Mouse (Mus musculus) spleen, adult 2 months (tissue): ENCODE results near the gene Ddi2.

Experiments
- CTCF ChIP-seq: fragments of 200-500 bp; IDR thresholded peaks from 2 replicates; pipeline ENCODE4 v1.5.1; 2011; ENCODE audit warnings: mild to moderate bottlenecking, inconsistent platforms; ENCODE audit not compliant: insufficient read depth, insufficient read length, insufficient replicate concordance; ENCODE audit errors: extremely low read depth
- POLR2A ChIP-seq: fragments of 200-500 bp; IDR thresholded peaks from 2 replicates; pipeline ENCODE4 v1.6.1; 2011; ENCODE audit warnings: low read depth, low read length, inconsistent platforms

DNA sequence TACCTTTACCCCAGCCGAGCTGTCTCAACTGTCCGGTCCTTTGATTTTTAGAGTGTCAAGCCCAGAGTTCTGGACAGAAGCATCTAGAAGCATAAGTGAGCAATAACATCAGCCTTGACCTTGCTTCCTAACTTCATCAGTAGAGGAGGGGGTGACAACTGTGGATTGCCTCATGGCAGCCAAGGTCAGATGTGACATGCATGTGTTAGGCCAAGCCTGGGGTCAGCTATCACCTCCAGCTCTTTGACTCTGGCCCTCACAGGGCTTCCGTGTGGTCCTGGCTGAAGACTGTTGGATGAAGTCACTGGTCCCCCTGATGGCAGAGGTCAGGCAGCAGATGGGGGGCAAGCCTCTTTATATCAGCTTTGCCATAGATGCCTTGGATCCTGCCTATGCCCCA lies 33.9 kb upstream of the Ddi2 start:
- TF ChIP-seq POLR2A, result no peak
- no peak for TF ChIP-seq CTCF
